9 mouse cellular contexts compared by ENCODE assay signal in the genomic region with DNA sequence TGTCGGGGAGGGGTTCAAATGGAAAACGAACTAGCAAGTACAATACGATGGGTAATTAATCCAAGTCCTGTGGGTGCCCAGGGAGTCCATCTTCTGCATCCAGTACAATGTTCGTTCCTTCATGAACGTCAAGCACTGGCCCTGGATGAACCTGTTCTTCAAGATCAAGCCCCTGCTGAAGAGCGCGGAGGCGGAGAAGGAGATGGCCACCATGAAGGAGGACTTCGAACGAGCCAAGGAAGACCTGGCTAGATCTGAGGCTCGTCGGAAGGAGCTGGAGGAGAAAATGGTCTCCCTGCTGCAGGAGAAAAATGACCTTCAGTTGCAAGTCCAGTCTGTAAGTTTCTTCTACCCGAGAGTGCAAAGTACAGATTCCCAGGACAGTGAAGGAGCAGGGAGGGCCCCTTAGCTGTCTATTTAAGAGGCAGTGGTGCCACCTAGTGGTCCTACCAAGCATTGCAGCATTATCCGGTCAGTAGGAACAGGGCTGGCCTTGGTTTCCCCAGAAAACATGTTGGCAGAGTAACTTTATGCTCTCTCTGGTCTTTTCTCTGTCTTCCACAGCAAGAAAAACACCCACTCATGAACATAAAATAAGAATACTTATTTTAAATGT. TPM values are rescaled to one million over a fixed set of nuclear protein-coding genes. Genes with fewer than 3 reads are reported as not detected.
A peak's percentile ranks its signal among the peaks of the same experiment; 100 is the strongest.
DNase-seq lines count a peak whose midpoint lies in the region; ATAC-seq and TF ChIP-seq lines count a peak whose summit lies in the region.
"Had no signal": no experiment of that assay in that cellular context is flagged by ENCODE, and none has a peak within 500 bp of the region (broad histone marks: within the 10 kb centered on the region; RNA-seq: fewer than 3 reads in every experiment).

No protein-coding gene starts in this region.

- H3K27ac ChIP-seq in forebrain, embryonic 11.5 days (ENCODE audit: low read depth, low read length) = no peak overlapping the region
- no peak overlapping the region for H3K27ac ChIP-seq in lung, embryonic 14.5 days (ENCODE audit: low read depth)
- H3K27ac ChIP-seq: liver, embryonic 15.5 days had no signal

- no peaks in the 10 kb centered on the region for H3K27me3 ChIP-seq in forebrain, embryonic 11.5 days (ENCODE audit: control insufficient read depth, insufficient read depth, low read length)
- H3K27me3 ChIP-seq in lung, embryonic 14.5 days (ENCODE audit: insufficient read depth, low read length) = no peaks in the 10 kb centered on the region
- H3K27me3 ChIP-seq: liver, embryonic 15.5 days had no signal

- H3K9me3 ChIP-seq in forebrain, embryonic 11.5 days (ENCODE audit: control insufficient read depth, low read length) = no peaks in the 10 kb centered on the region
- no peaks in the 10 kb centered on the region for H3K9me3 ChIP-seq in lung, embryonic 14.5 days (ENCODE audit: low read depth, low read length)
- H3K9me3 ChIP-seq: liver, embryonic 15.5 days had no signal

- TF ChIP-seq CTCF in lung, embryonic 14.5 days (IDR thresholded peaks at IDR 0.05; ENCODE audit: low read depth) = peak; percentile 94

- H3K9ac ChIP-seq in forebrain, embryonic 11.5 days (ENCODE audit: low read length) = no peak overlapping the region
- H3K9ac ChIP-seq in lung, embryonic 14.5 days = no peak overlapping the region
- H3K9ac ChIP-seq: liver, embryonic 15.5 days had no signal

- H3K4me1 ChIP-seq in forebrain, embryonic 11.5 days (replicated peaks; ENCODE audit: control insufficient read depth, insufficient read depth, low read length) = no peaks in the 10 kb centered on the region
- H3K4me1 ChIP-seq in lung, embryonic 14.5 days (ENCODE audit: insufficient read depth) = no peaks in the 10 kb centered on the region
- H3K4me1 ChIP-seq: liver, embryonic 15.5 days had no signal

- no peaks in the 10 kb centered on the region for H3K36me3 ChIP-seq in forebrain, embryonic 11.5 days (ENCODE audit: control insufficient read depth, insufficient read depth, low read length)
- H3K36me3 ChIP-seq in lung, embryonic 14.5 days (ENCODE audit: insufficient read depth) = no peaks in the 10 kb centered on the region
- H3K36me3 ChIP-seq: liver, embryonic 15.5 days had no signal

- no peak overlapping the region for H3K4me2 ChIP-seq in forebrain, embryonic 11.5 days (ENCODE audit: low read depth, low read length, severe bottlenecking)
- H3K4me2 ChIP-seq in lung, embryonic 14.5 days = 0 out of 2 replicates have a peak overlapping the region, but pooled peaks have one; percentile 13
- H3K4me2 ChIP-seq: liver, embryonic 15.5 days had no signal

- DNase-seq in MN1 (ENCODE audit: low spot score) = peak; percentile 11
- peak; percentile 27 for DNase-seq in c-Kit-positive CD71-positive TER-119-negative erythroid progenitor cells, embryonic 14.5 days (ENCODE audit: low read depth)
- peak; percentile 84 for DNase-seq in forebrain, embryonic 11.5 days (ENCODE audit: low spot score)
- peak; percentile 58 to 80 for DNase-seq in heart, postnatal 36 days
- DNase-seq in large intestine, adult 2 months (ENCODE audit: low read depth, low spot score) = peak; percentile 21
- peak; percentile 93 for DNase-seq in lung, embryonic 14.5 days
- peak; percentile 93 for DNase-seq in retina, embryonic 14.5 days (ENCODE audit: low spot score)
- peak; percentile 38 for DNase-seq in urinary bladder, adult 2 months (ENCODE audit: low spot score)

- ATAC-seq in forebrain, embryonic 11.5 days (replicated peaks; ENCODE audit: low FRiP score) = peak; percentile 55; the same call in 1 of the 2 replicates
- peak; percentile 69; the same call in 1 of the 2 replicates for ATAC-seq in lung, embryonic 14.5 days (ENCODE audit: insufficient read depth)

- intact Hi-C loops in heart, postnatal 36 days (cut with DNase I) = loop anchor here (1.0 kb wide), 1 partner anchor 238 kb away; no protein-coding TSS in a partner anchor

- no peak overlapping the region for H3K4me3 ChIP-seq in forebrain, embryonic 11.5 days (ENCODE audit: low read depth, low read length)
- H3K4me3 ChIP-seq in lung, embryonic 14.5 days (ENCODE audit: low read depth, low read length) = no peak overlapping the region
- H3K4me3 ChIP-seq: liver, embryonic 15.5 days had no signal

- WGBS in forebrain, embryonic 11.5 days = 56% methylated on average over 14 of the region's 14 CpGs
- 38% methylated on average over 14 of the region's 14 CpGs for WGBS in large intestine, adult 2 months
- WGBS in lung, embryonic 14.5 days = 40% methylated on average over 14 of the region's 14 CpGs

RNA-seq across cellular contexts. Expression of a gene that starts 28.8 kb away (rescaled TPM):
- not detected in 2 replicates for polyA plus RNA-seq in forebrain, embryonic 11.5 days (2014; fragmentation: Nextera tagmentation; extraction: Ambion mirVana)
- not detected for total RNA-seq in heart, postnatal 36 days (2021)
- polyA plus RNA-seq in large intestine, adult 2 months (2012; rRNA removed) = not detected in 2 replicates
- 0.11 and 0.34 TPM in 2 replicates for polyA plus RNA-seq in lung, embryonic 14.5 days (2014; fragmentation: Nextera tagmentation; extraction: Ambion mirVana)
- polyA plus RNA-seq in urinary bladder, adult 2 months (2012; rRNA removed) = not detected in 2 replicates
- polyA plus RNA-seq: liver, embryonic 15.5 days had no signal

Comparison
In these comparisons a context has a peak if more than half of its experiments do, and no peak if none do; other contexts are left out.
1. DNase-seq: peak in every context shown above with its lines; median percentile 93 in lung, embryonic 14.5 days; 93 in retina, embryonic 14.5 days; 84 in forebrain, embryonic 11.5 days; 69 in heart, postnatal 36 days; 38 in urinary bladder, adult 2 months; 27 in c-Kit-positive CD71-positive TER-119-negative erythroid progenitor cells, embryonic 14.5 days; 21 in large intestine, adult 2 months; 11 in MN1.